Mouse (Mus musculus) midbrain, embryonic 11.5 days (tissue): Measurements from ENCODE around the gene Ctbs. TPM values are rescaled to one million over a fixed set of nuclear protein-coding genes. Genes with fewer than 3 reads are reported as not detected.

Source experiments
- ATAC-seq: fragments of 200-750 bp; cut with Nextera tagmentation; 2 replicates; pipeline ENCODE4 v1.8.0; 2017; ENCODE audit warnings: moderate TSS enrichment, moderate library complexity; ENCODE audit not compliant: low FRiP score
- DNase-seq: peaks from one replicate; pipeline ENCODE4 v3.0.0; 2015; ENCODE audit warnings: low spot score; ENCODE audit errors: missing footprints
- H3K27ac ChIP-seq: fragments of 300-500 bp; sonication (generic); 2 replicates; pipeline ENCODE4 v1.5.1; 2014; ENCODE audit warnings: low read depth, low read length
- H3K27me3 ChIP-seq: fragments of 300-500 bp; sonication (generic); 2 replicates; pipeline ENCODE4 v1.6.1; 2014; ENCODE audit warnings: mild to moderate bottlenecking, low read length, moderate library complexity, mixed read lengths; ENCODE audit not compliant: control insufficient read depth, insufficient read depth
- H3K36me3 ChIP-seq: fragments of 300-500 bp; sonication (generic); 2 replicates; pipeline ENCODE4 v1.6.1; 2014; ENCODE audit warnings: mild to moderate bottlenecking, low read length, moderate library complexity, mixed read lengths; ENCODE audit not compliant: control insufficient read depth, insufficient read depth
- H3K4me1 ChIP-seq: fragments of 300-500 bp; sonication (generic); 2 replicates; pipeline ENCODE4 v1.6.1; 2014; ENCODE audit warnings: low read length; ENCODE audit not compliant: control insufficient read depth, insufficient read depth
- H3K4me2 ChIP-seq: fragments of 300-500 bp; sonication (generic); 2 replicates; pipeline ENCODE4 v1.6.1; 2014; ENCODE audit warnings: mild to moderate bottlenecking, moderate library complexity
- H3K4me3 ChIP-seq: fragments of 300-500 bp; sonication (generic); 2 replicates; pipeline ENCODE4 v1.5.1; 2014; ENCODE audit warnings: low read depth, low read length
- H3K9ac ChIP-seq: fragments of 300-500 bp; sonication (generic); 2 replicates; pipeline ENCODE4 v1.6.1; 2014; ENCODE audit warnings: low read length
- H3K9me3 ChIP-seq: fragments of 300-500 bp; sonication (generic); 2 replicates; pipeline ENCODE4 v1.6.1; 2016; ENCODE audit warnings: low read length; ENCODE audit not compliant: control insufficient read depth
- WGBS: fragments of 180-500 bp; shearing (Covaris S2); extraction: QIAGEN DNeasy Blood & Tissue Kit; methylation state at CpG from one replicate; pipeline ENCODE4 v1.1.7; 2014; 5-methylcytosine and 5-hydroxymethylcytosine counted together
- polyA plus RNA-seq: library from polyadenylated mRNA; unstranded; fragments of >200 nt; fragmentation: Nextera tagmentation; extraction: Ambion mirVana; gene quantifications from 2 replicates; pipeline ENCODE4 v1.2.1, GENCODE M21; 2014

Ctbs gene
- polyA plus RNA-seq, 1 experiment from 2014 or later: 5.8 TPM

GRCm38 (mm10) chr3:146450371-146450841 is 811 bp downstream of the Ctbs start:
- peak; percentile 100 for ATAC-seq
- H3K4me2 ChIP-seq: peak overlapping the region; percentile 71
- peak overlapping the region; percentile 47 for H3K4me3 ChIP-seq
- under 1% methylated on average over 29 of the region's 29 CpGs for WGBS
- DNase-seq: peak; percentile 99
- peak overlapping the region; percentile 75 for H3K9ac ChIP-seq
- H3K36me3 ChIP-seq: no peaks in the 10 kb centered on the region
- H3K4me1 ChIP-seq: peaks cover 3% of the 10 kb centered on the region; the same call in 1 of the 2 replicates
- H3K27me3 ChIP-seq: no peaks in the 10 kb centered on the region
- H3K9me3 ChIP-seq: no peaks in the 10 kb centered on the region
- no peak overlapping the region for H3K27ac ChIP-seq

DNA sequence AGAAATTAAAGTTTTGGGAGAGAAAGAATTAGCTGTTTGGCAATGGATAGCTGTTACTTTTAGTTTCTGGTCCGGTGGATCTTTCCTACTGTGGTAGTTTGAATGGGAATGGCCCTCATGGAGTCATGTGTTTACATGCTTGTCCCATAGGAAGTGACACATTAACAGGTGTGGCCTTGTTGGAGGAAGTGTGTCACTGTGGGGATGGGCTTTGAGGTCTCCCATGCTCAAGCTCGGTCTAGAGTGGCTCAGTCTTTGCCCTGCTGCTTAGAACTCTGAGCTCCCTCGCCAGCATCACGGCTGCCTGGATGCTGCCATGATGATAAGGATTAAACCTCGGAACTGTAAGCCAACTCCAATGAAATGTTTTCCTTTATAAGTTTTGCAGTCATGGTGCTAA is 1.8 kb downstream of the Ctbs start:
- Histone ChIP-seq H3K4me2 (no peak overlapping the region), H3K27ac (no peak overlapping the region), H3K9me3 (no peaks in the 10 kb centered on the region), H3K36me3 (no peaks in the 10 kb centered on the region), H3K4me1 (peaks cover 3% of the 10 kb centered on the region; the same call in 1 of the 2 replicates), H3K9ac (no peak overlapping the region), H3K4me3 (no peak overlapping the region), H3K27me3 (no peaks in the 10 kb centered on the region)
- ATAC-seq (no peak), DNase-seq (peak; percentile 85)
- 82% methylated on average over 5 of the region's 5 CpGs for WGBS

DNA sequence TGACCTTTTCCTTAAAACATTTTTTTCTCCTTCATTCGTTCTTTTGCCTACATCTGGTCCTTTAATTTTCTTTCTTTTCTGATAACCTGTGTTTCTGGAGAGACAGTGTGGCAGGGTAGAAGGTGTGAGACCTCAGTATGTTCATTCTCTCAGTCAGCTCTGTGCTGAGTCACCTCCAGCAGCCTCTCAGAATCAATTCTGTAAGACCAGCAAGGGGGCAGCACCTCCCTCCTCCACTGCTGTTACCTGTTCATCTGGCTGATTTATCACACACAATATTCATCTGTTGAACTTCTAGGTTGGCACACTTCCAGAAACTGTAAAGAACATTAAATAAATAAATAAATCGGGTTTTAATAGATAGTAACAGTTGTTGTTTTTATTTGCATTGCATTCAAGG is 13.3 kb downstream of the Ctbs start:
- 61% methylated on average over 2 of the region's 2 CpGs for WGBS
- Histone ChIP-seq H3K4me1 (no peaks in the 10 kb centered on the region), H3K9ac (no peak overlapping the region), H3K4me3 (no peak overlapping the region), H3K4me2 (no peak overlapping the region), H3K27ac (no peak overlapping the region), H3K27me3 (no peaks in the 10 kb centered on the region), H3K9me3 (no peaks in the 10 kb centered on the region), H3K36me3 (no peaks in the 10 kb centered on the region)
- DNase-seq (no peak), ATAC-seq (no peak)

- Histone ChIP-seq H3K27ac (no peak overlapping the region), H3K4me1 (no peaks in the 10 kb centered on the region), H3K4me3 (no peak overlapping the region), H3K9ac (no peak overlapping the region), H3K4me2 (no peak overlapping the region), H3K27me3 (no peaks in the 10 kb centered on the region), H3K36me3 (no peaks in the 10 kb centered on the region), H3K9me3 (no peaks in the 10 kb centered on the region)
- DNase-seq (no peak), ATAC-seq (no peak)
- WGBS: 89% methylated on average over 2 of the region's 2 CpGs
These were observed 19.6 kb downstream of the Ctbs start for GRCm38 (mm10) chr3:146469226-146469625.

GRCm38 (mm10) chr3:146472657-146473056 is 23.1 kb downstream of the Ctbs start:
- no peaks in the 10 kb centered on the region for H3K4me1 ChIP-seq
- no peak overlapping the region for H3K27ac ChIP-seq
- no peak overlapping the region for H3K4me2 ChIP-seq
- no peaks in the 10 kb centered on the region for H3K27me3 ChIP-seq
- DNase-seq (no peak), ATAC-seq (no peak)
- no peaks in the 10 kb centered on the region for H3K36me3 ChIP-seq
- no peak overlapping the region for H3K9ac ChIP-seq
- WGBS: 73% methylated on average over 4 of the region's 4 CpGs
- no peaks in the 10 kb centered on the region for H3K9me3 ChIP-seq
- no peak overlapping the region for H3K4me3 ChIP-seq

DNA sequence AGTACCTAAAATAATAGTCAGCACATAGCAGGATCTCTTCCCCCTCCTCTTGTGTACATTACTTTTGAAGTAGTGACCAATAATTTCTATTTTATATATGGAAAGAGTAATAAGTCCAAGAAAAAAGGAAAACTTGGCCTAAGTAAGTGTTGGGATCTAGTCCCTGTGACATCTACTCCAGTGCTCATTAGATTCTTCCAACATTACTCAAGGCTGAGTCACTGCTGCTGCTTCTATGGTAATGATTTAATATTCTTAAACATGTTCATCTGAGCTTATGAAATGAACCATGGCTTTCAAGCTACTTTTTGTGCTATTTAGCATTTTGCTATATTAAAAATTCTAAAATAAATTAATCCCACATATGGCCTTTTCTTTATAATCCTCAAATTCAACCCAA is 24.1 kb downstream of the Ctbs start:
- DNase-seq: no peak
- Histone ChIP-seq H3K9me3 (no peaks in the 10 kb centered on the region), H3K27ac (no peak overlapping the region), H3K4me2 (no peak overlapping the region), H3K36me3 (no peaks in the 10 kb centered on the region), H3K4me1 (no peaks in the 10 kb centered on the region), H3K27me3 (no peaks in the 10 kb centered on the region), H3K4me3 (no peak overlapping the region), H3K9ac (no peak overlapping the region)
- no peak for ATAC-seq

DNA sequence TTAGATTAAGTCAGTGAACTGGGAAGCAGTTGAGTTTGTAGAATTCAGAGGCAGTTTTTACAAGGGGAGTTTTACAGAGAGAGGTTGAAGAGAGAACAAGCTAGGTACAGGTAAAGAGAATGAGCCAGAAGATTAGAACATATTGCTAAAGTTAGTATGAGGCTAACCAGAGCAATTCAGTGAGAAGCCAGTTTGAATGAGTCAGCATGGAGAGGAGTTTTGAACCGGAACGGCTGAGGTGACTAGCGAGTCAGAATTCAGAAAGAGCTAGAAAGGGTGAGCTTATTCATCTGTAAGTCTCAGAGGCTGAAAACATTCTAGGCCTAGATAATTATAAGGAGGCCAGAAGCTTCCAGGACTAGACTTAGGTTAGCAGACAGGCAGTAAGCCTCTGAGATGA is 24.8 kb downstream of the Ctbs start:
- ATAC-seq (no peak), DNase-seq (no peak)
- no peaks in the 10 kb centered on the region for H3K27me3 ChIP-seq
- H3K4me2 ChIP-seq: no peak overlapping the region
- H3K9ac ChIP-seq: no peak overlapping the region
- H3K36me3 ChIP-seq: no peaks in the 10 kb centered on the region
- H3K9me3 ChIP-seq: no peaks in the 10 kb centered on the region
- no peak overlapping the region for H3K27ac ChIP-seq
- WGBS: 87% methylated on average over 3 of the region's 3 CpGs
- H3K4me3 ChIP-seq: no peak overlapping the region
- H3K4me1 ChIP-seq: no peaks in the 10 kb centered on the region

- H3K9me3 ChIP-seq: no peaks in the 10 kb centered on the region
- no peak overlapping the region for H3K4me2 ChIP-seq
- H3K27me3 ChIP-seq: no peaks in the 10 kb centered on the region
- H3K4me3 ChIP-seq: no peak overlapping the region
- no peak overlapping the region for H3K9ac ChIP-seq
- H3K4me1 ChIP-seq: no peaks in the 10 kb centered on the region
- DNase-seq (no peak), ATAC-seq (no peak)
- H3K36me3 ChIP-seq: no peaks in the 10 kb centered on the region
- 79% methylated on average over 2 of the region's 2 CpGs for WGBS
- no peak overlapping the region for H3K27ac ChIP-seq
These were observed 32.4 kb downstream of the Ctbs start for GRCm38 (mm10) chr3:146482044-146482443.

DNA sequence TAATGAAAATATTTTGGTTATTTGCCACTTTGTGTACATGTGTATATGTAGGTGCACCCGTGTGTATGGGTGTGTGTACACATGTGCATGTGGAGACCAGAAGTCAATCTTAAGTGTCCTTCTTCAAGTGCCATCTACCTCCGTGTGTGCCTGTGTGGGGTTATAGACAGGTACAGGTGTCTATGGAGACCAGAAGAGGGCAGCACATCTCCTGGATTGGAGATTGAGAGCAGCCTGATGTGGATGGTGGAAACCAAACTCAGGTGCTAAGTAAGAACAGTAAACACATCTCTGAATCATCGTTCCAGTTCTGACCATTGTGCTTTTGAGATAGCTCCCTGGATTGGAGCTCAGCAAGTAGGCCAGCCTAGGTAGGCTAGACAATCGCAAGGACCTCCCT is 36.9 kb downstream of the Ctbs start:
- 84% methylated on average over 4 of the region's 4 CpGs for WGBS
- ATAC-seq (no peak), DNase-seq (no peak)
- Histone ChIP-seq H3K4me1 (no peaks in the 10 kb centered on the region), H3K4me2 (no peak overlapping the region), H3K27ac (no peak overlapping the region), H3K27me3 (no peaks in the 10 kb centered on the region), H3K36me3 (no peaks in the 10 kb centered on the region), H3K9me3 (no peaks in the 10 kb centered on the region), H3K4me3 (no peak overlapping the region), H3K9ac (no peak overlapping the region)

DNA sequence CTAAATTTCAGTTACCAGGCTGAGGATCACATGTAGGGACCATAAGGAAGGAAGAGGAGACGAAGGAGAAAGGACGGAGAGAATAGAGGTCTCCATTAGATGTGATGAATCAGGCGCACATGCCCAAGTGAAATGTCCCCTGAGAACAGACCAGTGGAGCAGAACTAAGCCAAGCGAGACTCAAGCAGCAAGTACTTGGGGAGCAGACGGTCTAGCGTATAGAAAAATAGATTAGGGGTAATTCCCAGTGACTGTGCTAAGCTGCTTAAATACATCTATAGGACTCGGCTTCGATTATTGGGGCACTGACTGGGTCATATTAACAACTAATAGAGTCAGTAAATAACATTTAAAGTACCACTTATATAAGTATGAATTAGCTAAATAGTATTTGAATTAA is 45.3 kb downstream of the Ctbs start:
- no peak for ATAC-seq
- no peaks in the 10 kb centered on the region for H3K4me1 ChIP-seq
- H3K27ac ChIP-seq: no peak overlapping the region
- no peaks in the 10 kb centered on the region for H3K9me3 ChIP-seq
- 23% methylated on average over 8 of the region's 8 CpGs for WGBS
- H3K27me3 ChIP-seq: no peaks in the 10 kb centered on the region
- H3K4me3 ChIP-seq: no peak overlapping the region
- no peak overlapping the region for H3K9ac ChIP-seq
- no peaks in the 10 kb centered on the region for H3K36me3 ChIP-seq
- H3K4me2 ChIP-seq: no peak overlapping the region
- no peak for DNase-seq
